Mouse (Mus musculus) limb, embryonic 14.5 days (tissue): Measurements from ENCODE around the gene Nmt2. TPM values are rescaled to one million over a fixed set of nuclear protein-coding genes. Genes with fewer than 3 reads are reported as not detected.
A peak's percentile ranks its signal among the peaks of the same experiment; 100 is the strongest.

Source experiments
- ATAC-seq: fragments of 200-750 bp; cut with Nextera tagmentation; 2 replicates; pipeline ENCODE4 v1.8.0; 2017; ENCODE audit warnings: low read depth, moderate number of reproducible peaks, moderate TSS enrichment; ENCODE audit not compliant: low FRiP score
- DNase-seq: peaks from one replicate; pipeline ENCODE4 v3.0.0-alpha.2; 2015; ENCODE audit warnings: low spot score
- H3K27ac ChIP-seq: fragments of 300-500 bp; sonication (generic); replicated peaks from 2 replicates; pipeline ENCODE4 v1.5.1; 2014; ENCODE audit warnings: low read depth, mild to moderate bottlenecking, low read length, moderate library complexity, mixed read lengths
- H3K27me3 ChIP-seq: fragments of 300-500 bp; sonication (generic); 2 replicates; pipeline ENCODE4 v1.6.1; 2014; ENCODE audit warnings: low read length, mixed read lengths; ENCODE audit not compliant: control insufficient read depth, insufficient read depth
- H3K36me3 ChIP-seq: fragments of 300-500 bp; sonication (generic); 2 replicates; pipeline ENCODE4 v1.6.1; 2014; ENCODE audit warnings: mild to moderate bottlenecking, low read length, moderate library complexity, mixed read lengths; ENCODE audit not compliant: control insufficient read depth, insufficient read depth
- H3K4me1 ChIP-seq: fragments of 300-500 bp; sonication (generic); 2 replicates; pipeline ENCODE4 v1.6.1; 2014; ENCODE audit warnings: antibody characterized with exemption, low read length, mixed read lengths; ENCODE audit not compliant: control insufficient read depth, insufficient read depth
- H3K4me2 ChIP-seq: fragments of 300-500 bp; sonication (generic); replicated peaks from 2 replicates; pipeline ENCODE4 v1.6.1; 2014; ENCODE audit warnings: low read depth, mild to moderate bottlenecking, low read length, moderate library complexity; ENCODE audit not compliant: severe bottlenecking
- H3K4me3 ChIP-seq: fragments of 300-500 bp; sonication (generic); replicated peaks from 2 replicates; pipeline ENCODE4 v1.5.1; 2014; ENCODE audit warnings: low read length
- H3K9ac ChIP-seq: fragments of 300-500 bp; sonication (generic); 2 replicates; pipeline ENCODE4 v1.6.1; 2014; ENCODE audit warnings: mild to moderate bottlenecking, low read depth, low read length, moderate library complexity; ENCODE audit not compliant: severe bottlenecking
- H3K9me3 ChIP-seq: fragments of 300-500 bp; sonication (generic); 2 replicates; pipeline ENCODE4 v1.6.1; 2016; ENCODE audit warnings: low read length; ENCODE audit not compliant: control insufficient read depth
- POLR2A ChIP-seq: fragments of 200-500 bp; IDR thresholded peaks from 2 replicates; pipeline ENCODE4 v1.8.0; 2012; ENCODE audit warnings: inconsistent platforms, mild to moderate bottlenecking, moderate library complexity, borderline replicate concordance; ENCODE audit not compliant: insufficient read depth, insufficient read length; ENCODE audit errors: extremely low read depth
- WGBS: fragments of 180-500 bp; shearing (Covaris S2); extraction: QIAGEN DNeasy Blood & Tissue Kit; methylation state at CpG from one replicate; pipeline ENCODE4 v1.1.7; 2014; 5-methylcytosine and 5-hydroxymethylcytosine counted together
- polyA plus RNA-seq, 2 experiments: library from polyadenylated mRNA; depleted of rRNA in 1 of 2; stranded (reverse) in 1 of 2; unstranded in 1 of 2; fragments of >200 nt; fragmentation: Nextera tagmentation in 1 of 2; extraction: Ambion mirVana in 1 of 2; gene quantifications; 2 replicates each; pipeline versions ENCODE4 v1.2.1 to v1.2.3; 2012 to 2014

Nmt2 gene
- polyA plus RNA-seq, 2 experiments: 15.4 to 33.7 TPM

DNA sequence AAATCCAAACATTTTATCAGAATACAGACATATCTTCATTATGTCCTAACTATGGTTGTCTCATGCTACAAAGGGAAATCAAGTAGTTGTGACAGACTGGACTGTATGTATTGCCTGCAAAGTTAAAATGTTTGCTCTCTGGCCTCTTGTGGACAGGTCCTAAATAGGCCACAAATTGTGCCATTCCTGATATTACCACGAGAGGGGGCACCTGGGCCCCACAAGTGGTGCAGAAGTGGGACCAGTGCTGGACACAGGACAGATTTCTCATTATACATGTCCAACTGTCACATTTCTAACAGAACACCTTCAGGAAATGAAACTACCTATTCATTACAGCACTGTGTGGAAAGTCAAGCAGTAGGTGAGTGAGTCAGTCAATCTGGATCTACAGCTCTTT lies 43.3 kb downstream of the Nmt2 start:
- DNase-seq: no peak
- no peak overlapping the region for H3K4me3 ChIP-seq
- H3K36me3 ChIP-seq: peaks cover 57% of the 10 kb centered on the region

DNA sequence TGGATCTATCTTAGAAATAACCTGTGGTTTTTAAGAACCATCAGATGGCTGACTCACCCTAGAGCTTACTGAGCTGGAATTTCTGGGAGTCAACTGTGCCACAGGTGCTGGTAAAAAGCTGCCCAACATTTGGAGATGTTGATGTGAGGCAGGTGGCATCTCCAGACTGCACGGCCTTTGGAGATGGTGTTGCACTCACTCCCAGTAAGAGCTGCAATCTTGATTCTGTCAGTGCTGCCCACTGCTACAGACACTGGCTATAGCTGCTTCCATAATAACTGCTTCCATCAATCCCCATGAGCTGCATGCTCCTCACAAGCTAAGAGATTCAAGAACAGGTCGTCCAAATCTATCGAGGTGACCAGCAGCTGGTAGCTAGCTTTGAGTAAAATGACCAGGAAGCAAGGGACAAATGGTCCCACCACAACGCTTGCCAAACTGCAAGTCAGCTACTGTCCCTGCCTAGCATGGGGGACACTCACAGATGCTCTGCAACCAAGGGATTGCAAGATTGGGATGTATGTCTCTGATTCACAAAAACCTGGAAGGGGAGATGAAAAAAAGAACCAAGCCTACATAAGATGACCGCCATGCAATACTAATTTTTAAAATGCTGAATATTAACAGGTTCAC lies 47.2 kb downstream of the Nmt2 start:
- Histone ChIP-seq H3K4me1 (0 out of 2 replicates have a peak, but pooled peaks cover 3% of the 10 kb centered on the region), H3K9ac (no peak overlapping the region), H3K27me3 (0 out of 2 replicates have a peak, but pooled peaks cover 11% of the 10 kb centered on the region), H3K4me3 (peak overlapping the region; percentile 61), H3K36me3 (peaks cover 24% of the 10 kb centered on the region), H3K27ac (no peak overlapping the region), H3K4me2 (peak overlapping the region; percentile 54), H3K9me3 (no peaks in the 10 kb centered on the region)
- no peak for ATAC-seq
- TF ChIP-seq POLR2A: no peak
- 75% methylated on average over 5 of the region's 5 CpGs for WGBS
- DNase-seq: no peak

More for the DNA sequence above, 43.3 kb downstream of the Nmt2 start:
- Histone ChIP-seq H3K27me3 (no peaks in the 10 kb centered on the region), H3K4me2 (no peak overlapping the region), H3K27ac (no peak overlapping the region), H3K9me3 (no peaks in the 10 kb centered on the region; the same call in 1 of the 2 replicates), H3K4me1 (0 out of 2 replicates have a peak, but pooled peaks cover 3% of the 10 kb centered on the region), H3K9ac (no peak overlapping the region)
- ATAC-seq: no peak
- TF ChIP-seq POLR2A: no peak
- 68% methylated on average over 1 of the region's 1 CpGs for WGBS

DNA sequence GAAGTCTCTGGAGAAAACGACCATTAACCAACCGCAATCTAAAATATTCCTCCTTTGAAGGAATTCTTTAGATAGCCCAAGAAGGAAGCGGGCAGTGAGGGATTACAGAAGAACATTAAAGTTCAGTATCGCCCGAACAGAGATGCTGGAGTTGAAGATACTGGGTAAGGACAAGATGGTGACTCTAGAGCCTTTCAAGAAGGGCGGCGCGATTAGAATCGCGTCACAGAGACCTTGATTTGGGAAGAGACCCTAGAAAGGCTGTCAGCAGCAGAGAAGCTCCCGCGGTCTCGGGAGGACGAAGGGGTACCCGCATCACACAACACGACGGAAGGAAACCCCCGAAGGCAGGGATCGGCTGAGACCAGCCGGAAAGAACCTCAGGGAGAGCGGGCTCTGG lies 48.0 kb downstream of the Nmt2 start:
- TF ChIP-seq POLR2A: no peak
- ATAC-seq (no peak; the same call in 1 of the 2 replicates), DNase-seq (peak; percentile 34)
- H3K9me3 ChIP-seq: no peaks in the 10 kb centered on the region
- H3K27ac ChIP-seq: peak overlapping the region; percentile 52
- peak overlapping the region; percentile 61 for H3K4me3 ChIP-seq
- peak overlapping the region; percentile 65 for H3K9ac ChIP-seq
- peak overlapping the region; percentile 54 for H3K4me2 ChIP-seq
- 3% methylated on average over 14 of the region's 21 CpGs for WGBS
- H3K27me3 ChIP-seq: 0 out of 2 replicates have a peak, but pooled peaks cover 12% of the 10 kb centered on the region
- H3K36me3 ChIP-seq: peaks cover 17% of the 10 kb centered on the region
- H3K4me1 ChIP-seq: 0 out of 2 replicates have a peak, but pooled peaks cover 3% of the 10 kb centered on the region

DNA sequence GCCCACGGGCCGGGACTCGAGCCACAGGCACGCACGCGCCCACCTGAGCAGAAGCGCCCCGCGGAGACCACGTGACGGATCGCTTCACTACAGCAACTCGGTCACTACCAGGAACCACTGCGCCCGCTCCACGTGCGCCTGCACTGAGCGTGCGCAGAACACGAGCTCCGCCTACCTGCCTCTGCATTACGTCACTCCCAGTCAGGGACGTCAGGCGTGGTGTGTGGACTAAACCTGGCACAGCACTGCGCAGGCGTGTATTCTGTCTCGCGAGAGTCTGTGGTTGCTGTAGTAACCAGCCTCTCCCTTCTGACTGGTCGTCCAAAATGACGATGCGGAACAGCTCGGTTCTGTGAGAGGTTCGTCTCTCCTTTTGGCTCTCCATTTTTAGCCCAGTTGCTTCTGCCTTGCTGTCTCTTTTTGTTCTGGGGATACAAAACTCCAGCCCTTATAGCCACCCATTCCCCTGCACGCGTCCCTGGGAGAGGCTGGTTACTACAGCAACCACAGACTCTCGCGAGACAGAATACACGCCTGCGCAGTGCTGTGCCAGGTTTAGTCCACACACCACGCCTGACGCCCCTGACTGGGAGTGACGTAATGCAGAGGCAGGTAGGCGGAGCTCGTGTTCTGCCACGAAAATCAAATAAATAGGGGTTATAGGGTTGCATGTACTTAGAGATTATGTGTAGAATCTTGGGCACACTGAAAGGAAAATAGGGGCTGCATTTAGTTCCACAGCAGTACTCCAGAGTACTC lies 48.7 kb downstream of the Nmt2 start, which contains the start of gene Rpp38:
Gene Rpp38 (minus strand): TSS at position 160 of the 759 bp plus-strand sequence.
- Histone ChIP-seq H3K4me3 (peak within 1 kb of the TSS; percentile 61), H3K4me1 (0 out of 2 replicates have a peak, but pooled peaks cover 3% of the 10 kb centered on the region), H3K9me3 (no peaks in the 10 kb centered on the region), H3K9ac (peak within 1 kb of the TSS; percentile 65), H3K27ac (peak within 1 kb of the TSS; percentile 52), H3K4me2 (peak within 1 kb of the TSS; percentile 54), H3K27me3 (0 out of 2 replicates have a peak, but pooled peaks cover 12% of the 10 kb centered on the region), H3K36me3 (peaks cover 14% of the 10 kb centered on the region)
- ATAC-seq (peak; percentile 99), DNase-seq (peak; percentile 95)
- TF ChIP-seq POLR2A: peak; percentile 37; the same call in 1 of the 2 replicates
- under 1% methylated on average over 45 of the region's 45 CpGs for WGBS

DNA sequence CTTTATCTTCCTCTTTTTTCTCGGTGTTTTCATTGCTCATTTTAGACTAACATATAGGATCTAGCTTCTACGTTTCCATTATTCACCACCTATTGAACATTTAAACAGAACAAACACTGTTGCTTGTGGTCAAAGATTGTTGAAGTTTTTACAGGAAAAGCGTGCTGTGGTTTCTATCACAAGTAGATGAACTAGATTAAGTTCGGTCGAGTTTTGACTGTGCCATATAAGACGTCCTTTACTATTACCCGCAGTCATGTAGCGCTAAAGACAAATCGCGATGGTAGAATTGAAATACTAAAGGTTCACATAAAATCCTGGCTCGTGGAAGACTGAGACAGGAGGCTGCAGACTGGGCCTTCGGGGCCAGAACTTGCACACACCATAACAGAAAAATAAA lies 49.7 kb downstream of the Nmt2 start:
- 93% methylated on average over 12 of the region's 12 CpGs for WGBS
- Histone ChIP-seq H3K36me3 (0 out of 2 replicates have a peak, but pooled peaks cover 8% of the 10 kb centered on the region), H3K4me1 (0 out of 2 replicates have a peak, but pooled peaks cover 3% of the 10 kb centered on the region), H3K4me3 (no peak overlapping the region), H3K9me3 (no peaks in the 10 kb centered on the region), H3K4me2 (no peak overlapping the region), H3K27ac (no peak overlapping the region), H3K9ac (no peak overlapping the region), H3K27me3 (0 out of 2 replicates have a peak, but pooled peaks cover 12% of the 10 kb centered on the region)
- no peak for ATAC-seq
- no peak for DNase-seq
- no peak for TF ChIP-seq POLR2A
